Mouse (Mus musculus) spleen, postnatal 10 days (tissue): ENCODE data around the gene Ankrd34c.

ENCODE experiments used
- DNase-seq, 2 experiments: peaks; one replicate each; pipeline ENCODE4 v3.0.0; 2021 to 2022; ENCODE audit warnings: low spot score in 2 of 2

Ankrd34c gene

GRCm38 (mm10) chr9:89738295-89738694 is at the start of gene Ankrd34c:
Gene Ankrd34c (minus strand): TSS chr9:89738475.
- DNase-seq: no peak

- DNase-seq: no peak
These were observed 49.3 kb upstream of the Ankrd34c start for GRCm38 (mm10) chr9:89787532-89787931.

GRCm38 (mm10) chr9:89781395-89781927 is 43.2 kb upstream of the Ankrd34c start:
- DNase-seq: no peak

- DNase-seq: no peak
These were observed 41.0 kb upstream of the Ankrd34c start for GRCm38 (mm10) chr9:89779237-89779636.

- DNase-seq: no peak
These were observed 32.9 kb upstream of the Ankrd34c start for GRCm38 (mm10) chr9:89771153-89771552.

GRCm38 (mm10) chr9:89762017-89762416 is 23.7 kb upstream of the Ankrd34c start:
- DNase-seq: no peak

- DNase-seq: no peak
These were observed 20.3 kb upstream of the Ankrd34c start for GRCm38 (mm10) chr9:89758569-89758968.

GRCm38 (mm10) chr9:89758139-89758538 is 19.9 kb upstream of the Ankrd34c start:
- no peak for DNase-seq

- DNase-seq: no peak
These were observed 19.3 kb upstream of the Ankrd34c start for GRCm38 (mm10) chr9:89757571-89757970.

- no peak for DNase-seq
These were observed 1.8 kb upstream of the Ankrd34c start for GRCm38 (mm10) chr9:89740041-89740440.

GRCm38 (mm10) chr9:89737888-89738287 is 387 bp downstream of the Ankrd34c start:
- no peak for DNase-seq

GRCm38 (mm10) chr9:89736932-89737705 is 1.2 kb downstream of the Ankrd34c start:
- DNase-seq: peak in 1 of 2 experiments; percentile 44

- peak in 1 of 2 experiments; percentile 33 for DNase-seq
These were observed 31.4 kb downstream of the Ankrd34c start for GRCm38 (mm10) chr9:89706906-89707305.

- no peak for DNase-seq
These were observed 33.1 kb downstream of the Ankrd34c start for GRCm38 (mm10) chr9:89705197-89705533.

GRCm38 (mm10) chr9:89704265-89705196 is 33.7 kb downstream of the Ankrd34c start, which contains the start of gene Tmed3:
Gene Tmed3 (minus strand): TSS chr9:89705068.
- DNase-seq: peak; percentile 61 to 89

- DNase-seq: no peak
These were observed 37.3 kb downstream of the Ankrd34c start for GRCm38 (mm10) chr9:89700910-89701457.

GRCm38 (mm10) chr9:89695143-89695542 is 43.1 kb downstream of the Ankrd34c start:
- no peak for DNase-seq

- no peak for DNase-seq
These were observed 44.6 kb downstream of the Ankrd34c start for GRCm38 (mm10) chr9:89693670-89694069.

- no peak for DNase-seq
These were observed 49.1 kb downstream of the Ankrd34c start for GRCm38 (mm10) chr9:89689179-89689578.

GRCm38 (mm10) chr9:89687503-89688226 is 50.6 kb downstream of the Ankrd34c start:
- DNase-seq: peak in 1 of 2 experiments; percentile 23

- no peak for DNase-seq
These were observed 52.0 kb downstream of the Ankrd34c start for GRCm38 (mm10) chr9:89686262-89686661.
